Mouse (Mus musculus): Measurements from ENCODE around the gene Cela3b.

Gene Cela3b

DNA sequence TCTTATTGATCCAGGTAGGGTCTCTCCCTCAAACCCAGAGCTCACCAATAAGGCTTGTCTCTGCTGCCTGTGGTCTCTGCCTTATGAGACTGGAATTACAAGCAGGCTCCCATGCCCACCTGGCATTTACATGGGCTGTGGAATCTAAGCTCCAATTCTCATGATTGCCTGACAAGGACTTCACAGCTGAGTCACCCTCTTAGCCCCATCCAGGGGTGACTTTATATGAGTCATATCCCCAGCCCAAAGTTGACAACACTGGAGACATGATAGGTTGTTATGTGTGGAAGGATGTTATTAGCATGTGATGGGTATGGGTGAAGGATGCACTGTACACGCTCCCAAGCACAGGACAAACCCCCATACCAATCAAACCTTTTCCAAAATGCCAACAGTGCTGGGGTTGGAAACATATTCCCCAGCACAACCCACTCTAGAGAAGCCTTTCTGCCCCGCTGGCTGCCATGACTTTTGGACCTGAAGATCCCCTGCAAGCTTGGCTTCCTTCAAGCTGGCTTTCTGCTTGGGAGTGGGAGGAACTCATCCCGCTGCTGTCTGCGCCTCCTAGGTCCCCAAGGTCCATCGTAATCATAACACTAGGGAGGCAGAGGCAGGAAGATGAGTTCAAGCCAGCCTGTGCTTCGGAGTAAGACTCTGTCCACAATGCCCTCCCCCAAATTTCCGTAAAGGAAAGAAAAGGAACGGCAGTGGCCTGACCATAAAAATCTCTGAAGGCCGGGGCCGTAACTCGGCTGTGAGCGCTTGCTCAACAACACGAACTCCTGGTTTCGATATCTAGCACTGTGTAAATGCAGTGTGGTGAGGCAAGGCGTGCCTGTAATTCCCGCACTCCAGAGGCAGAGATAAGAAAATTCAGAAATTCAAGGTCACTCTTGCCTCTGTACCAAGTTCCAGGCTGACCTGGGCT lies 58.5 kb downstream of the Cela3b start:
- no peak for DNase-seq
